Mouse (Mus musculus): ENCODE results near the gene Exd1. TPM values are rescaled to one million over a fixed set of nuclear protein-coding genes. Genes with fewer than 3 reads are reported as not detected.

Gene Exd1
- polyA plus RNA-seq, 2 experiments, result 0.12 to 0.14 TPM

DNA sequence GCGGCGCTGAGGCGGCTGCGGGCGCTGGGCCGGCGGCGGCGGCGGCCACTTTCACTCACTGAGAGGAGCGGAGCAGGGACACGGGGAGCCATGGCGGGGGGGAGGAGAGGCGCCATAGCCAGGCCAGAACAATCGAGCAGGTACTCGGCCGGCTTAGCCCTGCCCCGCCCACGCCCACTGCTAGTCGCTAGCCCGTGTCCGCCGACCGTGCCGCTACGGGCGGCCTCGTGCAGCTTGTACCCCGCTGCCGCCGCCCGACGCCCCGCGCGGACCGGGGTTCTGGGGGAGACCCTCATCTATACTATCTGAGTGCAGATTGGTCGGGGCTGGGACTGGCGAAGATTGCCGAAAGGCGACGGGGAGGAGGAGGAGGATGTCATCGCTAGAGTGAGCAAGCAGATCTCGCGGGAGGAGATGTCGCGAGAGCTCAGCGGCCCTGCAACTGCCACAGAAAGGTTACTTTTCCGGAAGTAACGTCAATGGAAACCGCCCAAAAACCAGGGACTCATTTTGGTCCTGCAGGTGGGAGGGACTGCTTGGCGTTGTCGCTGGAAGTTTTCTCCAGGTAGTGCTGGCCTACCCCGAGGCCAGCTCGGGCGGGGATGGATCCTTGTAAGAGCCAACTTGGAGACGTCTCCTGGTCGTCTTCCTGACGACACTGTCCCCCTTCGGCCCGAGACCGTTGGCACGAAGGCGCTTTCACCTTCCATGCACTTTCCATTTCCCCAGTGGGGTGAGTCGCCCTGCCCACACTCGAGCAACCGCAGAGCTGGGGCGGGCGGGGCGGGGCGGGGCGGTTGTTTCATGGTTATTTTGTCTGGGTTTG, 69.6 kb downstream of the Exd1 start, which contains the start of gene Ino80:
Ino80 (minus strand) TSS at position 117 of the 826 bp plus-strand sequence.
- Histone ChIP-seq H3K36me3 (replicated peaks; ENCODE audit: control insufficient read depth, insufficient read depth, low read depth) (no peaks in the 10 kb centered on the region), H3K4me2 (ENCODE audit: low read depth) (peak within 1 kb of the TSS; percentile 90), H3K9me3 (ENCODE audit: control insufficient read depth, low read length) (no peaks in the 10 kb centered on the region), H3K4me3 (ENCODE audit: insufficient read depth in 1 of 2, low read depth in 2 of 2, low read length in 2 of 2) (peak within 1 kb of the TSS; percentile 72 to 95), H3K27me3 (ENCODE audit: control insufficient read depth, insufficient read depth, low read length) (no peaks in the 10 kb centered on the region), H3K27ac (peak within 1 kb of the TSS; percentile 99), H3K4me1 (replicated peaks; ENCODE audit: control insufficient read depth in 2 of 2, insufficient read depth in 2 of 2, low read length in 1 of 2) (peaks cover 18 to 21% of the 10 kb centered on the region in 2 experiments), H3K9ac (replicated peaks) (peak within 1 kb of the TSS; percentile 96)
- peak; percentile 77 for TF ChIP-seq EP300 (IDR thresholded peaks at IDR 0.05; ENCODE audit: low read depth)
- no peak for TF ChIP-seq CTCF (IDR thresholded peaks at IDR 0.05; ENCODE audit: low read depth)
- DNase-seq (ENCODE audit: low read depth in 3 of 3, low spot score in 3 of 3), result peak; percentile 99
- WGBS (ENCODE audit: insufficient replicate concordance), result under 1% methylated on average over 69 of the region's 72 CpGs
- peak; percentile 93 for ATAC-seq (ENCODE audit: insufficient read depth)

- H3K9ac ChIP-seq (replicated peaks), result peak overlapping the region; percentile 96
- under 1% methylated on average over 35 of the region's 44 CpGs for WGBS (ENCODE audit: insufficient replicate concordance)
- no peaks in the 10 kb centered on the region for H3K36me3 ChIP-seq (replicated peaks; ENCODE audit: control insufficient read depth, insufficient read depth, low read depth)
- H3K4me2 ChIP-seq (ENCODE audit: low read depth), result peak overlapping the region; percentile 90
- H3K4me1 ChIP-seq (replicated peaks; ENCODE audit: control insufficient read depth in 2 of 2, insufficient read depth in 2 of 2, low read length in 1 of 2), result peaks cover 18 to 21% of the 10 kb centered on the region in 2 experiments
- no peaks in the 10 kb centered on the region for H3K27me3 ChIP-seq (ENCODE audit: control insufficient read depth, insufficient read depth, low read length)
- H3K4me3 ChIP-seq (ENCODE audit: insufficient read depth in 1 of 2, low read depth in 2 of 2, low read length in 2 of 2), result peak overlapping the region; percentile 72 to 95
- TF ChIP-seq CTCF (IDR thresholded peaks at IDR 0.05; ENCODE audit: low read depth) (no peak; the same call in 1 of the 2 replicates), EP300 (IDR thresholded peaks at IDR 0.05; ENCODE audit: low read depth) (no peak)
- DNase-seq (ENCODE audit: low read depth in 3 of 3, low spot score in 3 of 3), result peak; percentile 33 to 52 (median 42)
- peak overlapping the region; percentile 99 for H3K27ac ChIP-seq
- H3K9me3 ChIP-seq (ENCODE audit: control insufficient read depth, low read length), result no peaks in the 10 kb centered on the region
- peak; percentile 17 for ATAC-seq (ENCODE audit: insufficient read depth)
Measured at GRCm38 (mm10) chr2:119476621-119477391, 70.6 kb downstream of the Exd1 start.

GRCm38 (mm10) chr2:119476166-119476565, 71.3 kb downstream of the Exd1 start:
- Histone ChIP-seq H3K36me3 (replicated peaks; ENCODE audit: control insufficient read depth, insufficient read depth, low read depth) (no peaks in the 10 kb centered on the region), H3K4me1 (replicated peaks; ENCODE audit: control insufficient read depth in 2 of 2, insufficient read depth in 2 of 2, low read length in 1 of 2) (peaks cover 18 to 21% of the 10 kb centered on the region in 2 experiments), H3K9me3 (ENCODE audit: control insufficient read depth, low read length) (no peaks in the 10 kb centered on the region), H3K27me3 (ENCODE audit: control insufficient read depth, insufficient read depth, low read length) (no peaks in the 10 kb centered on the region), H3K4me2 (ENCODE audit: low read depth) (peak overlapping the region; percentile 90), H3K4me3 (ENCODE audit: insufficient read depth in 1 of 2, low read depth in 2 of 2, low read length in 2 of 2) (peak overlapping the region; percentile 72 to 95), H3K9ac (replicated peaks) (peak overlapping the region; percentile 96), H3K27ac (peak overlapping the region; percentile 99; the same call in 1 of the 2 replicates)
- 8% methylated on average over 7 of the region's 7 CpGs for WGBS (ENCODE audit: insufficient replicate concordance)
- ATAC-seq (ENCODE audit: insufficient read depth), result no peak
- TF ChIP-seq CTCF (IDR thresholded peaks at IDR 0.05; ENCODE audit: low read depth) (no peak), EP300 (IDR thresholded peaks at IDR 0.05; ENCODE audit: low read depth) (no peak)
- DNase-seq (ENCODE audit: low read depth in 3 of 3, low spot score in 3 of 3), result no peak

Other genes starting within 250 kb of the Exd1 start
- gene Dll4, start 221.8 kb downstream of the Exd1 start, polyA plus RNA-seq (2012; rRNA removed), result 1.3 and 1.4 TPM in 2 replicates
- 0.83 and 0.86 TPM in 2 replicates for gene Dll4, start 221.8 kb downstream of the Exd1 start, polyA plus RNA-seq (2014; fragmentation: Nextera tagmentation; extraction: Ambion mirVana)
- gene Chac1, start 196.4 kb downstream of the Exd1 start, polyA plus RNA-seq (2012; rRNA removed), result 0.56 and 1.2 TPM in 2 replicates
- gene Chac1, start 196.4 kb downstream of the Exd1 start, polyA plus RNA-seq (2014; fragmentation: Nextera tagmentation; extraction: Ambion mirVana), result 0.29 and 1.7 TPM in 2 replicates
- 3.3 and 4.4 TPM in 2 replicates for gene Ino80, start 69.9 kb downstream of the Exd1 start, polyA plus RNA-seq (2012; rRNA removed)
- gene Ino80, start 69.9 kb downstream of the Exd1 start, polyA plus RNA-seq (2014; fragmentation: Nextera tagmentation; extraction: Ambion mirVana), result 1.8 and 2.0 TPM in 2 replicates
- 28.1 and 31.3 TPM in 2 replicates for gene Chp1, start 70 bp upstream of the Exd1 start, polyA plus RNA-seq (2012; rRNA removed)
- 47.5 and 49.3 TPM in 2 replicates for gene Chp1, start 70 bp upstream of the Exd1 start, polyA plus RNA-seq (2014; fragmentation: Nextera tagmentation; extraction: Ambion mirVana)
- 24.3 and 45.1 TPM in 2 replicates for gene Nusap1, start 70.7 kb upstream of the Exd1 start, polyA plus RNA-seq (2012; rRNA removed)
- 88.3 and 88.4 TPM in 2 replicates for gene Nusap1, start 70.7 kb upstream of the Exd1 start, polyA plus RNA-seq (2014; fragmentation: Nextera tagmentation; extraction: Ambion mirVana)
- 22.6 and 23.9 TPM in 2 replicates for gene Oip5, start 70.8 kb upstream of the Exd1 start, polyA plus RNA-seq (2012; rRNA removed)
- gene Oip5, start 70.8 kb upstream of the Exd1 start, polyA plus RNA-seq (2014; fragmentation: Nextera tagmentation; extraction: Ambion mirVana), result 30.1 and 37.8 TPM in 2 replicates
- gene Ndufaf1, start 115.2 kb upstream of the Exd1 start, polyA plus RNA-seq (2012; rRNA removed), result 7.1 and 11.7 TPM in 2 replicates
- 28.5 and 30.2 TPM in 2 replicates for gene Ndufaf1, start 115.2 kb upstream of the Exd1 start, polyA plus RNA-seq (2014; fragmentation: Nextera tagmentation; extraction: Ambion mirVana)
- gene Rtf1, start 127.4 kb upstream of the Exd1 start, polyA plus RNA-seq (2012; rRNA removed), result 6.1 and 7.9 TPM in 2 replicates
- 6.6 and 9.0 TPM in 2 replicates for gene Rtf1, start 127.4 kb upstream of the Exd1 start, polyA plus RNA-seq (2014; fragmentation: Nextera tagmentation; extraction: Ambion mirVana)
- 2.0 and 2.1 TPM in 2 replicates for gene Itpka, start 194.7 kb upstream of the Exd1 start, polyA plus RNA-seq (2012; rRNA removed)
- gene Itpka, start 194.7 kb upstream of the Exd1 start, polyA plus RNA-seq (2014; fragmentation: Nextera tagmentation; extraction: Ambion mirVana), result 2.3 and 2.4 TPM in 2 replicates
- 0.08 and 0.12 TPM in 2 replicates for gene Ltk, start 212.8 kb upstream of the Exd1 start, polyA plus RNA-seq (2012; rRNA removed)
- gene Ltk, start 212.8 kb upstream of the Exd1 start, polyA plus RNA-seq (2014; fragmentation: Nextera tagmentation; extraction: Ambion mirVana), result 0.05 and 0.06 TPM in 2 replicates
- 6.1 and 6.6 TPM in 2 replicates for gene Rpap1, start 239.9 kb upstream of the Exd1 start, polyA plus RNA-seq (2012; rRNA removed)
- gene Rpap1, start 239.9 kb upstream of the Exd1 start, polyA plus RNA-seq (2014; fragmentation: Nextera tagmentation; extraction: Ambion mirVana), result 6.0 and 6.7 TPM in 2 replicates

Measured in liver, embryonic 14.5 days (tissue).